Mouse (Mus musculus): ENCODE results near the gene Cabp1. TPM values are rescaled to one million over a fixed set of nuclear protein-coding genes. Genes with fewer than 3 reads are reported as not detected.

The Cabp1 gene
- total and polyA plus RNA-seq, 3 experiments, result 0.35 to 1.7 TPM; not detected in 1

DNA sequence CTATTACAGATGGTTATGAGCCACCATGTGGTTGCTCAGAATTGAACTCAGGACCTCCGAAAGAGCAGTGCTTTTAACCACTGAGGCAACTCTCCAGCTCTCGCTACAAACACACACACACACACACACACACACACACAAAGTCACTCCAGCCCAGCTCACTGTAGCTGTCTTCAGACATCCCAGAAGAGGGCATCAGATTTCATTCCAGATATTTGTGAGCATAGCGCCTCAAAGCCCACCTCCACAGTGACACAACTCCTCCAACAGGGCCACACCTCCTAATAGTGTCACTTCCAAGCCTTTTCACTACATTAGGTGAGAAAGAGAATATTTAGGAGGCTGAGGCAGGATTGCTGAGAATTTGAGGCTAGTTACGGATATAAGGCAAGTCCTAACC, 55.1 kb downstream of the Cabp1 start:
- TF ChIP-seq USF1 (IDR thresholded peaks at IDR 0.05; ENCODE audit: low read depth, low read length) (no peak), MXI1 (IDR thresholded peaks at IDR 0.05; ENCODE audit: low read depth, low read length) (no peak), KAT2A (conservative IDR thresholded peaks at IDR 0.05; ENCODE audit: low read depth, low read length) (no peak), HCFC1 (IDR thresholded peaks at IDR 0.05; ENCODE audit: low read depth, low read length) (no peak), GATA1 (IDR thresholded peaks at IDR 0.05; ENCODE audit: low read depth, low read length) (no peak), CHD1 (IDR thresholded peaks at IDR 0.05; ENCODE audit: low read depth, low read length) (no peak), TAL1 (IDR thresholded peaks at IDR 0.05; ENCODE audit: low read length) (no peak), ZKSCAN1 (IDR thresholded peaks at IDR 0.05; ENCODE audit: low read depth, low read length) (no peak)
- no peak for DNase-seq (ENCODE audit: low read depth, low spot score)
- peaks cover 2% of the 10 kb centered on the region for H3K79me2 ChIP-seq (ENCODE audit: control insufficient read depth, insufficient read depth, low read length, poor library complexity)
- no peak overlapping the region for H3K4me3 ChIP-seq (ENCODE audit: control insufficient read depth in 1 of 2, insufficient read depth in 1 of 2, low read depth in 2 of 2, low read length in 2 of 2)
- H3K27me3 ChIP-seq (ENCODE audit: control insufficient read depth in 1 of 2, insufficient read depth in 2 of 2, low read length in 2 of 2), result no peaks in the 10 kb centered on the region
- H3K9me3 ChIP-seq (replicated peaks; ENCODE audit: insufficient read depth, low read length), result no peaks in the 10 kb centered on the region
- H3K9ac ChIP-seq (ENCODE audit: control insufficient read depth, low read depth, low read length, poor library complexity, severe bottlenecking), result no peak overlapping the region
- H3K36me3 ChIP-seq (ENCODE audit: control insufficient read depth in 1 of 2, insufficient read depth in 2 of 2, low read length in 2 of 2), result no peaks in the 10 kb centered on the region
- no peak overlapping the region for H3K27ac ChIP-seq (ENCODE audit: control insufficient read depth, low read depth, low read length)
- H3K4me1 ChIP-seq (ENCODE audit: control insufficient read depth in 1 of 2, insufficient read depth in 2 of 2, low read length in 2 of 2), result no peaks in the 10 kb centered on the region; a peak in 1 of 4 replicates

- Histone ChIP-seq H3K36me3 (ENCODE audit: control insufficient read depth in 1 of 2, insufficient read depth in 2 of 2, low read length in 2 of 2) (peaks cover 0 to 2% of the 10 kb centered on the region in 2 experiments; a peak in 3 of 4 replicates), H3K79me2 (ENCODE audit: control insufficient read depth, insufficient read depth, low read length, poor library complexity) (peaks cover 9% of the 10 kb centered on the region), H3K4me1 (ENCODE audit: control insufficient read depth in 1 of 2, insufficient read depth in 2 of 2, low read length in 2 of 2) (peaks cover 0 to 7% of the 10 kb centered on the region in 2 experiments), H3K4me3 (ENCODE audit: control insufficient read depth in 1 of 2, insufficient read depth in 1 of 2, low read depth in 2 of 2, low read length in 2 of 2) (peak within 1 kb of the TSS; percentile 81 to 94), H3K9ac (ENCODE audit: control insufficient read depth, low read depth, low read length, poor library complexity, severe bottlenecking) (peak within 1 kb of the TSS; percentile 94), H3K27me3 (ENCODE audit: control insufficient read depth in 1 of 2, insufficient read depth in 2 of 2, low read length in 2 of 2) (no peaks in the 10 kb centered on the region), H3K27ac (ENCODE audit: control insufficient read depth, low read depth, low read length) (no peak within 1 kb of the TSS), H3K9me3 (replicated peaks; ENCODE audit: insufficient read depth, low read length) (no peaks in the 10 kb centered on the region)
- DNase-seq (ENCODE audit: low read depth, low spot score), result peak; percentile 88
- TF ChIP-seq POLR2AphosphoS2 (IDR thresholded peaks at IDR 0.05; ENCODE audit: low read length) (no peak), TCF12 (IDR thresholded peaks at IDR 0.05; ENCODE audit: low read depth, low read length) (no peak), USF2 (IDR thresholded peaks at IDR 0.05; ENCODE audit: borderline replicate concordance in 1 of 2, insufficient read depth in 1 of 2, low read depth in 1 of 2, low read length in 2 of 2) (no peak), JUND (IDR thresholded peaks at IDR 0.05; ENCODE audit: low read depth, low read length) (no peak), TBP (IDR thresholded peaks at IDR 0.05; ENCODE audit: low read depth, low read length) (no peak), MYB (IDR thresholded peaks at IDR 0.05; ENCODE audit: low read depth, low read length) (no peak), NELFE (IDR thresholded peaks at IDR 0.05; ENCODE audit: low read depth, low read length) (peak; percentile 37), BHLHE40 (IDR thresholded peaks at IDR 0.05; ENCODE audit: borderline replicate concordance, low read depth, low read length) (no peak), SIN3A (IDR thresholded peaks at IDR 0.05; ENCODE audit: low read length) (peak; percentile 44), ZC3H11A (IDR thresholded peaks at IDR 0.05; ENCODE audit: low read depth, low read length) (no peak), HCFC1 (IDR thresholded peaks at IDR 0.05; ENCODE audit: low read depth, low read length) (peak; percentile 40; the same call in 1 of the 2 replicates), MAFK (IDR thresholded peaks at IDR 0.05; ENCODE audit: borderline replicate concordance, low read depth, low read length) (no peak), MEF2A (IDR thresholded peaks at IDR 0.05; ENCODE audit: extremely low read depth, insufficient replicate concordance, low read depth, low read length, poor library complexity, severe bottlenecking) (no peak), MAZ (IDR thresholded peaks at IDR 0.05; ENCODE audit: low read depth, low read length) (no peak), ETS1 (IDR thresholded peaks at IDR 0.05; ENCODE audit: low read depth, low read length) (no peak), ZMIZ1 (IDR thresholded peaks at IDR 0.05; ENCODE audit: low read depth, low read length) (no peak), MAX (IDR thresholded peaks at IDR 0.05; ENCODE audit: low read length) (peak; percentile 73), TAL1 (IDR thresholded peaks at IDR 0.05; ENCODE audit: low read length) (no peak), ZNF384 (IDR thresholded peaks at IDR 0.05; ENCODE audit: low read depth, low read length) (no peak), MYC (IDR thresholded peaks at IDR 0.05; ENCODE audit: low read depth, low read length) (no peak), UBTF (IDR thresholded peaks at IDR 0.05; ENCODE audit: borderline replicate concordance, insufficient read depth, low read depth, low read length) (no peak), CTCF (IDR thresholded peaks at IDR 0.05 in 2 of 3, conservative IDR thresholded peaks at IDR 0.05 in 1 of 3; ENCODE audit: control insufficient read depth in 1 of 3, insufficient read depth in 1 of 3, low read depth in 2 of 3, low read length in 3 of 3, poor library complexity in 1 of 3, severe bottlenecking in 1 of 3) (no peak), GATA1 (IDR thresholded peaks at IDR 0.05; ENCODE audit: low read depth, low read length) (no peak), POLR2A (IDR thresholded peaks at IDR 0.05; ENCODE audit: control insufficient read depth in 1 of 2, insufficient read depth in 1 of 2, low read depth in 1 of 2, low read length in 2 of 2, poor library complexity in 1 of 2) (peak; percentile 60 to 68; a peak in 3 of 4 replicates), E2F4 (IDR thresholded peaks at IDR 0.05; ENCODE audit: borderline replicate concordance, low read depth, low read length) (no peak)
These were observed 59.7 kb downstream of the Cabp1 start, which contains the start of gene Unc119b for GRCm38 (mm10) chr5:115134234-115135165. TSS of gene Unc119b (minus strand) at chr5:115134975.

Measured in MEL (cell line).